Mouse (Mus musculus): ENCODE data around the gene Bpgm. TPM values are rescaled to one million over a fixed set of nuclear protein-coding genes. Genes with fewer than 3 reads are reported as not detected.

The Bpgm gene
- total and polyA plus RNA-seq, 2 experiments from 2014 or later: 26.3 to 29.2 TPM

DNA sequence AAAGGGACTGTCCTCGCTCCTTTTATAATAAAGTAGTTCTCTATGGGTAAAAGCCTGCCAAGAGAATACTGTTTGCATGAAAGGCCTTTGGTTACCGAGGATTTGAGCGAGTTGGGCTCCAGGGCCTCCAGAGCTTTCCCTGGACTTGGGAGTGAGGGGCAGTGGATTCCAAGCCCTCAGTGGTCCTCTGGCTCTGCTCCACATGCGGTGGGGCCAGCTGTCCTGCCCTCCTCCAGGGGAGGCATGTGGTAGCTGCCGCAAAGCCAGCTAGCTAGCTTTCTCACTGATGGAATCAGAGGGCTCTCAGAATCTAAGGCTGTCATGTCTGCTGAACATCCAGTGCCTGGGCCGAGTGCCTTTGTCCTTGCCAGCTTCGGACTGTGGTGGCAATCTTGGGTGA, 26.3 kb downstream of the Bpgm start:
- H3K9ac ChIP-seq (replicated peaks; ENCODE audit: low read depth, low read length): no peak overlapping the region
- TF ChIP-seq CTCF (IDR thresholded peaks at IDR 0.05; ENCODE audit: low read depth) (no peak), EP300 (IDR thresholded peaks at IDR 0.05; ENCODE audit: low read depth) (no peak)
- H3K9me3 ChIP-seq (replicated peaks; ENCODE audit: control insufficient read depth, low read length): no peaks in the 10 kb centered on the region
- DNase-seq (ENCODE audit: low spot score) (no peak), ATAC-seq (ENCODE audit: insufficient read depth, low read depth) (no peak)
- no peaks in the 10 kb centered on the region for H3K4me1 ChIP-seq (ENCODE audit: control insufficient read depth, insufficient read depth)
- 0 out of 2 replicates have a peak, but pooled peaks cover 11% of the 10 kb centered on the region for H3K36me3 ChIP-seq (replicated peaks; ENCODE audit: control insufficient read depth, insufficient read depth, low read length)
- no peak overlapping the region for H3K4me3 ChIP-seq (ENCODE audit: low read depth, low read length)
- no peak overlapping the region for H3K27ac ChIP-seq (ENCODE audit: low read depth)
- H3K4me2 ChIP-seq (ENCODE audit: low read depth, low read length): no peak overlapping the region
- WGBS: 74% methylated on average over 7 of the region's 7 CpGs
- no peaks in the 10 kb centered on the region for H3K27me3 ChIP-seq (ENCODE audit: control insufficient read depth, insufficient read depth, low read length)

DNA sequence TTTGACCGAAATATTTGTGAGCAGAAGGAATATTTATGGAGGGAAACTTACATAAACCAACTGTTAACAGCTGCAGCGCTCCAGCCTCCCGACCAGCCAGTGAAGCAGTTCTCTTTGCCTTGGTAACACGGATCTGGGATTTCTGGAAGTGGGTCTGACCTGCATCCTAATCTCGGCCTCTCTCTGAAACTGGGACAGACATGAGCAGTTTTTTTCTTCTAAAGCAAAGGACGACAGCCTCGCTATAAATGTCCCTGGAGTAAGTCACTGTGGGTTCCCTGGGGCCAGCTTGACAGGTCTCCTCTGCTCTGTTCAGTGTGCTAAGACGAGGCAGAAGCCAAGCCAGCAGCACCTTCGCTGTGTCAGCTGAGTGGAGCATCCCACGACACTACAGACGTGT, 29.9 kb downstream of the Bpgm start:
- Histone ChIP-seq H3K27me3 (ENCODE audit: control insufficient read depth, insufficient read depth, low read length) (no peaks in the 10 kb centered on the region), H3K4me1 (ENCODE audit: control insufficient read depth, insufficient read depth) (no peaks in the 10 kb centered on the region), H3K4me3 (ENCODE audit: low read depth, low read length) (no peak overlapping the region), H3K4me2 (ENCODE audit: low read depth, low read length) (no peak overlapping the region), H3K9me3 (replicated peaks; ENCODE audit: control insufficient read depth, low read length) (no peaks in the 10 kb centered on the region), H3K27ac (ENCODE audit: low read depth) (no peak overlapping the region), H3K9ac (replicated peaks; ENCODE audit: low read depth, low read length) (no peak overlapping the region), H3K36me3 (replicated peaks; ENCODE audit: control insufficient read depth, insufficient read depth, low read length) (0 out of 2 replicates have a peak, but pooled peaks cover 11% of the 10 kb centered on the region)
- no peak for TF ChIP-seq CTCF (IDR thresholded peaks at IDR 0.05; ENCODE audit: low read depth)
- no peak for TF ChIP-seq EP300 (IDR thresholded peaks at IDR 0.05; ENCODE audit: low read depth)
- no peak for ATAC-seq (ENCODE audit: insufficient read depth, low read depth)
- no peak for DNase-seq (ENCODE audit: low spot score)
- 62% methylated on average over 11 of the region's 11 CpGs for WGBS

DNA sequence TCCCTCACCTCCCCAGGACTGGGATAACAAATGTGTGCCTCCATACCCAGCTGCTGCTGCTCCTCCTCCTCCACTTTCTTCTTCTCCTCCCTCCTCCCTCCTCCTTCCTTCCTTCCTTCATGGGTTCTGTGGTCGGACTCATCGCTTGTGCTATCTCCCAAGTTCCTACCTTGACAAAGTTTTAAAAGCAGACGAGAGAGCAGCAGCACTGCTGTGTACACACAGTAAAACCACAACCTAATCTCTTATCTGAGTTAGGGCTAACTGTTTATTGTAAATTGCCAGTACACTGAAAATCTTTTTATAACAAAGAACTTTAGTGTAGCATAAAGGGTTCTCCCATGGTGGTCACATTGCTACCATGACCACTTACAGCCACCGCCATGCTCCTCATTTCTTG, 31.6 kb downstream of the Bpgm start:
- Histone ChIP-seq H3K36me3 (replicated peaks; ENCODE audit: control insufficient read depth, insufficient read depth, low read length) (0 out of 2 replicates have a peak, but pooled peaks cover 11% of the 10 kb centered on the region), H3K4me2 (ENCODE audit: low read depth, low read length) (no peak overlapping the region), H3K4me3 (ENCODE audit: low read depth, low read length) (no peak overlapping the region), H3K4me1 (ENCODE audit: control insufficient read depth, insufficient read depth) (no peaks in the 10 kb centered on the region), H3K9ac (replicated peaks; ENCODE audit: low read depth, low read length) (no peak overlapping the region), H3K27me3 (ENCODE audit: control insufficient read depth, insufficient read depth, low read length) (no peaks in the 10 kb centered on the region), H3K9me3 (replicated peaks; ENCODE audit: control insufficient read depth, low read length) (no peaks in the 10 kb centered on the region), H3K27ac (ENCODE audit: low read depth) (no peak overlapping the region)
- no peak for DNase-seq (ENCODE audit: low spot score)
- ATAC-seq (ENCODE audit: insufficient read depth, low read depth): no peak
- WGBS: 74% methylated on average over 4 of the region's 4 CpGs
- TF ChIP-seq CTCF (IDR thresholded peaks at IDR 0.05; ENCODE audit: low read depth) (no peak), EP300 (IDR thresholded peaks at IDR 0.05; ENCODE audit: low read depth) (no peak)

DNA sequence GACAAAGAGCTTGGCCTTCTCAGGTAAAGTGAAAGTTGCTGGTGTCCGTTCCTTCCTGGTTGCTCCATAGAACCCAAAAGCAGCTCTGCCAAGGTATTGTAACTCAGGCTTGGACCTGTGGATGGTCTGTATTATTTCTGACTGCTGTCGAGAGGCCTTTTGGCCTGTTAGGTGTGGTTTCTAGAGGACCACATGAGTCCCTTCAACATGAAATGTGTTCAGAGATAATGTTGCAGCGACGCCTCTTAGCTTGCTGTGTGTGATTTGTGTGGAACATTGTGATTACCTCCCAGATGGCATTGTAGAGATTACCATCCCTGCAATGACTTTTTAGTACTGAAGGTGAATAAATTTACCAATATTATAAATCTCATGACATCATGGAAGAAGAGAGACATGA, 32.0 kb downstream of the Bpgm start:
- DNase-seq (ENCODE audit: low spot score) (no peak), ATAC-seq (ENCODE audit: insufficient read depth, low read depth) (no peak)
- Histone ChIP-seq H3K4me3 (ENCODE audit: low read depth, low read length) (no peak overlapping the region), H3K27ac (ENCODE audit: low read depth) (no peak overlapping the region), H3K4me1 (ENCODE audit: control insufficient read depth, insufficient read depth) (no peaks in the 10 kb centered on the region), H3K9ac (replicated peaks; ENCODE audit: low read depth, low read length) (no peak overlapping the region), H3K4me2 (ENCODE audit: low read depth, low read length) (no peak overlapping the region), H3K36me3 (replicated peaks; ENCODE audit: control insufficient read depth, insufficient read depth, low read length) (0 out of 2 replicates have a peak, but pooled peaks cover 11% of the 10 kb centered on the region), H3K9me3 (replicated peaks; ENCODE audit: control insufficient read depth, low read length) (no peaks in the 10 kb centered on the region), H3K27me3 (ENCODE audit: control insufficient read depth, insufficient read depth, low read length) (no peaks in the 10 kb centered on the region)
- WGBS: 78% methylated on average over 4 of the region's 4 CpGs
- TF ChIP-seq EP300 (IDR thresholded peaks at IDR 0.05; ENCODE audit: low read depth) (no peak), CTCF (IDR thresholded peaks at IDR 0.05; ENCODE audit: low read depth) (no peak)

DNA sequence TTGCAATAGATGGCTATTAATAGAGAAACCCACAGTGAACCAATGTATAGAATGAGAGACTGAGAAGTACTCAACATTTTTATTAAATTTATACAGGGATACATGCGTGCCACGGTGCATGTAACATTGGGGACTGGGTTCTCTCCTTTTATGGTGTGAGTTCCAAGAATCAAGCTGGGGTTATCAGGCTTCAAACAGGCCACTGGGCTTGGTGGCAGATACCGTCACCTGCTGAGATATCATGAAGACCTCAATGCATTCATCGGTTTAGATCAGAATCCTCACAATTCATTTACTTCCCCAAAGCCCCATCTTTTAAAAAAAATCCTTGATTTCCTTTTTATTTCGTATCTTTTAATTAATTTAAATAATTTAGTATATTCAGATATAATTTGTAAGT, 34.3 kb downstream of the Bpgm start:
- Histone ChIP-seq H3K4me3 (ENCODE audit: low read depth, low read length) (no peak overlapping the region), H3K9ac (replicated peaks; ENCODE audit: low read depth, low read length) (no peak overlapping the region), H3K4me2 (ENCODE audit: low read depth, low read length) (no peak overlapping the region), H3K36me3 (replicated peaks; ENCODE audit: control insufficient read depth, insufficient read depth, low read length) (no peaks in the 10 kb centered on the region), H3K27ac (ENCODE audit: low read depth) (no peak overlapping the region), H3K27me3 (ENCODE audit: control insufficient read depth, insufficient read depth, low read length) (no peaks in the 10 kb centered on the region), H3K4me1 (ENCODE audit: control insufficient read depth, insufficient read depth) (no peaks in the 10 kb centered on the region), H3K9me3 (replicated peaks; ENCODE audit: control insufficient read depth, low read length) (no peaks in the 10 kb centered on the region)
- WGBS: 82% methylated on average over 5 of the region's 5 CpGs
- TF ChIP-seq EP300 (IDR thresholded peaks at IDR 0.05; ENCODE audit: low read depth) (no peak), CTCF (IDR thresholded peaks at IDR 0.05; ENCODE audit: low read depth) (no peak)
- DNase-seq (ENCODE audit: low spot score) (no peak), ATAC-seq (ENCODE audit: insufficient read depth, low read depth) (no peak)

DNA sequence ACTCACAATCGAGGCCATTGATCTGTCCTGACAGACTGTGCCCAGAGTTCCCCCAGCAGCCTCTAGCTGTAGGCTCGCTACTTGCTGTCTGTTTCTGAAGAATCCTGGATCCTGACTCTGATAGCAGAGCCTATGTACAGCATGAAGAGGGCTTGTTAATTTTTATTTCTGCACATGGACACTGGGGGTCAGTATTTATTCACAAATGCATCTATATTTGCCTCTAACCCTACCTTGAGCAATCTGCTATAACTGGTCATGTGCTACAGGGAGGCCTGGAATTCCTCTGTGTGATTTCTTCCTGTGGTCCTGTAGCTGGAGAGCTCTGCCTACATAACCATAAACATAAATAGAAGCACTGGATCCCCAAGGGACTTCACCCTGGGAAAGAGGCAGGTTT, 35.4 kb downstream of the Bpgm start:
- H3K9ac ChIP-seq (replicated peaks; ENCODE audit: low read depth, low read length): no peak overlapping the region
- H3K36me3 ChIP-seq (replicated peaks; ENCODE audit: control insufficient read depth, insufficient read depth, low read length): no peaks in the 10 kb centered on the region
- TF ChIP-seq CTCF (IDR thresholded peaks at IDR 0.05; ENCODE audit: low read depth): peak; percentile 68
- no peak for TF ChIP-seq EP300 (IDR thresholded peaks at IDR 0.05; ENCODE audit: low read depth)
- no peaks in the 10 kb centered on the region for H3K4me1 ChIP-seq (ENCODE audit: control insufficient read depth, insufficient read depth)
- ATAC-seq (ENCODE audit: insufficient read depth, low read depth): peak; percentile 90
- no peak overlapping the region for H3K4me3 ChIP-seq (ENCODE audit: low read depth, low read length)
- 21% methylated on average over 2 of the region's 2 CpGs for WGBS
- no peak overlapping the region for H3K27ac ChIP-seq (ENCODE audit: low read depth)
- H3K4me2 ChIP-seq (ENCODE audit: low read depth, low read length): no peak overlapping the region
- H3K27me3 ChIP-seq (ENCODE audit: control insufficient read depth, insufficient read depth, low read length): no peaks in the 10 kb centered on the region
- no peaks in the 10 kb centered on the region for H3K9me3 ChIP-seq (replicated peaks; ENCODE audit: control insufficient read depth, low read length)
- peak; percentile 82 for DNase-seq (ENCODE audit: low spot score)

All from heart, postnatal 0 days (tissue).